Mouse (Mus musculus) hematopoietic stem cell, adult 5-6 weeks (primary cell): Measurements from ENCODE around the gene Lmcd1. TPM values are rescaled to one million over a fixed set of nuclear protein-coding genes. Genes with fewer than 3 reads are reported as not detected.

Source experiments
- ATAC-seq, 2 experiments: fragments of 125-278 bp in 1 of 2; replicated peaks in 1 of 2; 2 replicates each; pipeline ENCODE4 v1.8.0; 2016 to 2017; ENCODE audit warnings: inconsistent platforms in 2 of 2, mild to moderate bottlenecking in 2 of 2, moderate number of reproducible peaks in 2 of 2, low read depth in 1 of 2, moderate TSS enrichment in 1 of 2; ENCODE audit not compliant: low FRiP score in 2 of 2, poor library complexity in 2 of 2, severe bottlenecking in 2 of 2, insufficient read depth in 1 of 2, low TSS enrichment in 1 of 2
- total RNA-seq: library from RNA; stranded (forward); fragments of 172-1452, 232-1000 nt; gene quantifications from 2 replicates; pipeline ENCODE4 v1.2.3, GENCODE M21; 2017

The Lmcd1 gene
- total RNA-seq, 1 experiment from 2014 or later = 2.5 TPM

GRCm38 (mm10) chr6:112278805-112279204 lies 5.2 kb downstream of the Lmcd1 start:
- ATAC-seq = no peak

GRCm38 (mm10) chr6:112280161-112280560 lies 6.6 kb downstream of the Lmcd1 start:
- no peak for ATAC-seq

GRCm38 (mm10) chr6:112280945-112281344 lies 7.4 kb downstream of the Lmcd1 start:
- ATAC-seq = no peak

- no peak for ATAC-seq
Observed at GRCm38 (mm10) chr6:112281935-112282334, 8.4 kb downstream of the Lmcd1 start.

DNA sequence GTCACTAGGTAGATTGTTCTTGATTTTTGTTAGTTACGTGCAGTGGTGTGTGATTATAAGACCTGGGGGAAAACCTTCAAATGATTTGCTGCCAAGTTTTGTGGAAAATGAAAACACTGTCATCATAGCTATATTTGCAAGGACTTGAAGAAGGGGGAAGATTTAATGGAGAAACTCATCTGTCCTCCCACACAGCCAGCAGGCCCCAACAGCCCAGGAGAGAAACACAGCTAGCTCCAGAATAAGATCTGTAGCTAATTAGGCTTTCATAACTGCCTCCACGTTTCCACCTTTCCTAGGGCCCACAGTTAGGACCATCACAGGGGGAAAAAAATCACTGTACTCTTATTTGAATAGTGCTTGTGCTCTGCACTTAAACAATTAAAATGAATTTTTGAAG lies 10.5 kb downstream of the Lmcd1 start:
- no peak for ATAC-seq

GRCm38 (mm10) chr6:112287671-112288070 lies 14.1 kb downstream of the Lmcd1 start:
- no peak for ATAC-seq

DNA sequence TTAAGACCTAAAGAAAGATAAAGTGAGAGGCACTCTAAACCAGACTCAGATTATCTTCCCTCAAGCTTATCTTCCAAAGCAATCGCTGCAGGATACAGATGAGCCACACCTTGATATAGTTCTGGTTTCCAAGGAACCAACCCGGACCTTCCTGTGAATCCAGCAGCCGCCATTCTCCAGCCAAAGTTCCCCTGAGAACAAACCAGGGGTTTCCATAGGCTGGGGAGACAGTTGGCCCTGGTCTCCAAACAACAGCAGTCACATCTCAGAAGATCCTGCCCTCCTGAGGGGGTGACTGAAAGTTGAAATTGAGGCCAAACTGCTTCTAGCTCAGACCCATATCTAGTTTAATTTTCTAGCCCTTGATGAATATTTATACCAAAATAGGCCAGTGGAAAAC lies 14.7 kb downstream of the Lmcd1 start:
- ATAC-seq = no peak

GRCm38 (mm10) chr6:112291146-112291545 lies 17.6 kb downstream of the Lmcd1 start:
- ATAC-seq = no peak

- ATAC-seq = no peak
Observed at GRCm38 (mm10) chr6:112293320-112293719, 19.8 kb downstream of the Lmcd1 start.

DNA sequence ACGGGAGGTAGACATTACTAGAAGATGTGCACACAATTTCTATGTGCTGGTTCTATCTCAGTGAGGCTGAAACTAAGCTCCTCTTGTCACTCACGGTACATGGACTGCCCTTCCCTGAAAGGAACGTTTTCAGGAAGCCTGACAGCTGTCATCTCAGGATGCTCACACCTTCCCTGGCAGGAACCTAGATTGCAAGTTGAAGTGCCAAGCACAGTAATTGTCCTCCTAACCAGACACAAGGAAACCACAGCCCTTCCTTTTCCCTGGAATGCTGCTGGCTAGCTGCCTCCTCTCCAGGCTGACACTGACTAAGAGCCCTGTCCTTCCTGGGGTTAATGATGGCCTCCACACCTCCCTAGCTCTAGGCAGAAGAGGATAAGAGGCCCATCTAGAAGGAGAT lies 21.7 kb downstream of the Lmcd1 start:
- no peak for ATAC-seq

- no peak for ATAC-seq
Observed at GRCm38 (mm10) chr6:112300146-112300545, 26.6 kb downstream of the Lmcd1 start.

DNA sequence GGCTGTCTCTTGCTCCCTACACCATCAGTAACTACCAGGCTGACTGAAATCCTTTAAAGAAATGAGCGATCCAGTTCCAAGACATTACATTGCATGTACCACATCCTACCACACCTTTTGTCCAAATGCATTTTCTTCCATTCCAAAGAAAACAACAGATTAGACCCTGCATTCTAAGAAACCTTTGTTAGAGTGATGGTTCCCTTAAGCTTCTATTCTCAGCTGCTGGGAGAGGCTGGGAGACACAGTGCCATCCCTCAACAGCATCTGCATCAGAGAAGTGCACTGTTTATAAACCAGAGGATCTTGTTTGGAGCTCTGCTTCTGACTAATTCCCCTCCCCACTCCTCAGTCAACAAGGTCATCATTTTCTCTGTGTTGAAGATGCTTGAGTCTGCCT lies 27.1 kb downstream of the Lmcd1 start:
- no peak for ATAC-seq

- ATAC-seq = no peak
Observed at GRCm38 (mm10) chr6:112302248-112302647, 28.7 kb downstream of the Lmcd1 start.

DNA sequence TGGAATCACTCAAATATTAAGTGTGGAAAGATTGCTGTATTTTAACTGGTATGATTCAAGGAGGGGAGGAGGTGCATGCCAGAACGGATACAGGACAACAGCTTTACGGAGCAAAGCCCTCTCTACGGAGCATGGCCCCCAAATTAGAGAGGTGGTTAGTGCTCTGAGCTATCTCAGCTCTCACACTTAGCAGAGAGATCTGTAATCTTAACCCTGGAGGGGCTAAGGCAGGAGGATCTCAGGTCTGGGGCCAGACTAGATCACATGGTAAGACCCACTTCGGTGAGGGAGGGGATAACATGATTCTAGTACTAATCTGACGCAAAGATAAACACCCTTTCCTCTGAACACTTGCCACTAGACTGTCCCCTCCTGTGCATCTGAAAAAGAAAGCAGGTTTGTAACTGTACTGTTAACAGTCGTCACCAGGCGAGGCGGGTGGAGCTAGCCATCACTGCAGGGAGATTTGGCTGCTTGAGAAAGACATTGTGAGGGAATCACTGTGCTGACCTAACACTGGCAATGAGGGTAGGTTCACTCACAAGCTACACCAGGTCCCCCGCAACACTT lies 29.3 kb downstream of the Lmcd1 start:
- ATAC-seq = no peak

DNA sequence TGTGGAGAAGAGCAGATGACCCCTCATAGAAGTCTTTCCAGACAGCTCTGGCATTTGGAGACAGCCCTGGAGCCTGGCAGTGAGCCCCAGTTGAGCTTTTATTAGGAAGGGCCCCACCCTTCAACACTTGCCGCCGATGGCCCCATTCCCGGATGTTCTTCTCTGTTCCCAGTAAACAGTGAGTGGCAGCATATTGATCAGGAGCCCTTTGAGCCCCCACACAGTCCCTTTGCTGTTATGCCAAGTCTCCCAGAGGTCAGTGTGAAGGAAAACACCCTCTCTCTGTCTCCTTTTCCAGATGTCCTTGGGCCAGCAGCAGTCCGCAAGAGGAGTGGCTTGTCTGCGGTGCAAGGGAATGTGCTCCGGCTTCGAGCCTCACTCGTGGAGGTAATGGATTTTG lies 31.2 kb downstream of the Lmcd1 start:
- no peak for ATAC-seq

GRCm38 (mm10) chr6:112309330-112309938 lies 35.9 kb downstream of the Lmcd1 start:
- ATAC-seq = no peak

DNA sequence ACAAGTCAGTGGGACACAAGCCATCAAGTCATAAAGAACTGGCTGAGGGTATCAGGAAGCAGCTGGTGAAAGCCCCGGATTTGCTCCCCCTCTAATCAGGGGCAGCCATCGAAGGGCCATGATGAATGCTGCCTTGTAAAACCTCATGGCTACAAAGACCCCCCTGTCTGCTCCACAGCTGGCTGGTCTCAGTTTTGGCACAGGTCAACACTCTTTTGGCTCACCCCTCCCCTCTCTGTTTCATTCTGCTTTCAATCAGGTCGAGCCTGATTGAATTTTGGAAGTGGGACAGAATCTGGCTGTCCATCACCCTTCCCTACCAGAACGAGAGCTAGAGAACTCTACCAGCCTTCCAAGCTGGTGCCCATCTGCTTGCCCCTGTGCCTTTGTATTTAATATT lies 37.8 kb downstream of the Lmcd1 start:
- ATAC-seq = no peak

DNA sequence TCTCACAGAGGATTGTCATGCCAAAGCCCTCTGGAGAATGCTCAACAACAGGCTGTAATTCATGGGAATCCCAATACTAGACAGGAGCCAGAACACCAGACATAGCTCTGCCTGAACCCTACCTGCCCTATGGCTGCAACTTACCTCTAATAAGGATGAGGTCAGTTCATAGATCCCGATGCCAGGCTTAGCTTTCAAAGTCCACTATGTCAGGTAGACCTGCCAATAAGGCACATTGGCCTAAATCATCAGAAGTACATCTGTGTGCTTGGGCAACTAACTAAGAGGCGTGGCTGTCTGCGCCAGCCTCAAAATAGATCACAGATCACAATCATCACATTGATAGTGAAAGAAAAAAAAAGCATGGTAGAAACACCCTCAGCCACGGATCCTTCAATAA lies 45.9 kb downstream of the Lmcd1 start:
- no peak for ATAC-seq

GRCm38 (mm10) chr6:112320679-112321078 lies 47.1 kb downstream of the Lmcd1 start:
- ATAC-seq = no peak
